Mouse (Mus musculus): ENCODE measurements around the gene Psenen.

Gene Psenen

GRCm38 (mm10) chr7:30588676-30589434 lies 25.4 kb upstream of the Psenen start, which contains the start of gene Kmt2b:
Gene Kmt2b (minus strand): TSS chr7:30588726.
- peak; percentile 90 to 92 for DNase-seq (ENCODE audit: low spot score in 2 of 2)

- peak; percentile 29 to 47 for DNase-seq (ENCODE audit: low spot score in 2 of 2)
Observed at GRCm38 (mm10) chr7:30587842-30588667, 24.6 kb upstream of the Psenen start.

- DNase-seq (ENCODE audit: low spot score in 2 of 2), result no peak
Observed at GRCm38 (mm10) chr7:30586455-30587020, 23.1 kb upstream of the Psenen start.

DNA sequence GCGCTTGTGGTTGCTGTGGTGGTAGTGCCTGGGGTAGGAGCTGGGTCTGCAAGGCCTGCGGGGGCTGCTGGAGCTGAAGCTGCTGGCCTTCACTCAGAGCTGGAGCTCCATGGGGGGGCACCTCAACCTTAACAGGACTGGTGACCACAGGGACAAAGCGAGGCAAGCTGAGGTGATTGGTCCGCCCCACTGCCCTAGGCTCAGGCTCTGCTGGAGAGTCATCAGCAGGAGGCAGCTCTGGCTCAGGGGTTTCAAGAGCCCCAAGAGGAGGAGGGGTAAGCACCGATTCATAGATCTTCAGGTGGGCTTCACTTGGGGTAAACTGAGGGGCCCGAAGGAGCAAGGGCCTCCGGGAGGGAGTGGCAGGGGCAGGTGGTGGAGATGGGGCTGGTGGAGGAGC lies 21.7 kb upstream of the Psenen start:
- no peak for DNase-seq (ENCODE audit: low spot score in 2 of 2)

- DNase-seq (ENCODE audit: low spot score in 2 of 2), result no peak
Observed at GRCm38 (mm10) chr7:30584339-30584738, 20.9 kb upstream of the Psenen start.

- no peak for DNase-seq (ENCODE audit: low spot score in 2 of 2)
Observed at GRCm38 (mm10) chr7:30581547-30581946, 18.1 kb upstream of the Psenen start.

GRCm38 (mm10) chr7:30579950-30580349 lies 16.5 kb upstream of the Psenen start:
- no peak for DNase-seq (ENCODE audit: low spot score in 2 of 2)

GRCm38 (mm10) chr7:30572969-30573368 lies 9.5 kb upstream of the Psenen start:
- DNase-seq (ENCODE audit: low spot score in 2 of 2), result peak in 1 of 2 experiments; percentile 49

DNA sequence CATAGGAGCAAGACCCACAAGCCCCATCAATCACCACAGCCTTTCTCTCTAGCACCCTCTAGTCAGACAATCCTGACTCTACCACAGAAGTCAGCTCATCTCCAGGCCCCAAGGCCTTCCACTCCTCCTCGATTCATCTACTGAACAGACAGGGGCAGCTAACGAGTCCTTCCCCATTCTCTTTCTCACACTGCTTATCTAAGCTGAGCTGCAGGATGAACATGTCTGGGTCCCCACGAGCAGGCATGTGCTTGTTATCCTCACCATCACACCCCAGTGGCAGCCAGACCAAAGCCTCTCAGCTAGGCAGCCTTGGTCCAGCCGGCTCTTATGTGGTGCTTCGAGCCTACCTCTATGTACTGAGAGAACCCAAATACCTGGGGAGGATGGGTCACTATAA lies 9.0 kb upstream of the Psenen start:
- DNase-seq (ENCODE audit: low spot score in 2 of 2), result no peak

DNA sequence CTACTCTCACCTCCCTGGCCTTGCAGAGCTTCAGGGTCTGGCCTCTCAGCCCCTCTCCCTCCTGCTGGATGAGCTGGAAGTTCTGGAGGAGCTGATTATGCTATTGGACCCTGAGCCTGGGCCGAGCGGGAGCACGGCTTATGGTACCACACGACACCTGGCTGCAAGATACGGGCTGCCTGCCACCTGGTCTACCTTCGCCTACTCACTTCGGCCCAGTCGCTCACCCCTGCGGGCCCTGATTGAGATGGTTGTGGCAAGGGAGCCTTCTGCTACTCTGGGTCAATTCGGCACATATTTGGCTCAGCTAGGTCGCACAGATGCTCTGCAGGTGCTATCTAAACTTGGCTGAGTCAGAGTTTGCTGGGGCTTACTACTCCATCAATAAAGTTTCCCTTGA lies 4.1 kb upstream of the Psenen start:
- no peak for DNase-seq (ENCODE audit: low spot score in 2 of 2)

- DNase-seq (ENCODE audit: low spot score in 2 of 2), result no peak
Observed at GRCm38 (mm10) chr7:30566033-30566432, 2.6 kb upstream of the Psenen start.

DNA sequence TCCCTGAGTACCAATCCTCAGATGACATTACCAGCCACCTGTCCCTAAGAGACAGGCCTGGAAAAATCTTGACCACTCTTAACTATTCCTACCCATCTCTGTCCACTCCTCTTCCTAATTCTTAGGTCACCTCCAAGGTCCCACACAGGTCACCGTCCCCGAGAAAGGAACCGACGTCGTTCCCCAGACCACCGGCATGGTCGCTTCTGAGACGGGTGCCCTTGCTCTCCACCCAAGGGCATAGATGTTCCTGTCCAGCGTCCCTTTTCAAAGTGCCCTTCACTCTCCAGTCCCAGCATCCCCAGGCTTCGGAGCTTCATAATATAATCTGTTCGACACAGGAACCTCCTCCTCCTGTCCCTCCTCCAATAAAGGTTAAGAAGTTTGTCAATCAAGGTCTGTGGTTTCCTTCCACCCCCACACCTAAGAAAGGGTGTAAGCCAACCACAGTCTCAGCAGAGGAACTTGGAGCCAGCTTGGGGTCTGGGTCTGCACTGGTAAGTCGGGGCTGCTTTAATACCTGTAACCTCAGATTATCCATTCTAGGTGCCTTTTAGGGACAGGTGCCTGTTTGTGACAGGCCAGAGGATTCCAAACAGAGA lies 1.6 kb upstream of the Psenen start, which contains the start of gene Igflr1:
Gene Igflr1, plus strand, starts transcription at position 458 of the 602 bp plus-strand sequence.
- no peak for DNase-seq (ENCODE audit: low spot score in 2 of 2)

DNA sequence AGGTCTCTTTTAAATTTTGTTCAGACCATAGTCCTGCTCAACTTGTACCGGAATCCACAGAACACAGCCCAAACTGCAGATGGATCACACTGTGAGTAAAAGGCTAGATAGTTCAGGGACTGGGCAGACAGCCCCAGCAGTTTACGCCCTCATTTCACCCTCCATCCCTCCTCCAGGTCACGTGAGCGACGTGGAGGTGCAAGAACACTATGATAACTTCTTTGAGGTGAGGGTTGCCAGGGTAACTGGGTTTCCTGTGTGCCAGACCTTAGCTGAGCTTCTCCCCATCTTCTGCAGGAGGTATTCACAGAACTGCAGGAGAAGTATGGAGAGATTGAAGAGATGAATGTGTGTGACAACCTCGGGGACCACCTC lies 466 bp upstream of the Psenen start:
- no peak for DNase-seq (ENCODE audit: low spot score in 2 of 2)

GRCm38 (mm10) chr7:30562526-30563116 lies 806 bp downstream of the Psenen start:
- DNase-seq (ENCODE audit: low spot score in 2 of 2), result no peak

- DNase-seq (ENCODE audit: low spot score in 2 of 2), result no peak
Observed at GRCm38 (mm10) chr7:30560296-30560695, 3.1 kb downstream of the Psenen start.

DNA sequence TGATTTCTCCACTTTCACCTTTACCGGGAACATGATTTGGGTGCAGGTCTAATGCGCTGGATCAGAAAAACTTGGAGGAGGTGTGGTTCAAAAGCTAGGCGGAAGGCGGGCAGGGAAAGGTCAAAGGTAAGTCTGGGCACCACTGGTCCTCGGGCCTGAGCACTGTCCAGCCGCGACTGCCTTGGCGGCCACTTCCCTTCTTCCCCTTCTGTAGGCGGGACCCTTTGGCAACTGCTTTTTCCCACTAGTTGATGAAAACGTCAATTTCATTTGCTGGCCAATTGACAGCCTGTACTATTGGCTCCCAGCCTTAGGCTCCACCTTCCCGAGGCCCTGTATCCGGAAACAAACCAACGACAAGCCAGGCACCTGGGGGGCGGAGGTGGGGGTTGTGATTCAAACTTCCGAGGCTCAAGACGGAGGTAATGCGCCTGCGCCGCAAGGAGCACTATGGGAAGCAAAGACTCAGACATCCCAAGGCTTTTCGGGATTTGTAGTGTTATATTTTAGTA lies 3.9 kb downstream of the Psenen start, which contains the start of gene Lin37:
Gene Lin37, minus strand, starts transcription at position 396 of the 512 bp plus-strand sequence.
- DNase-seq (ENCODE audit: low spot score in 2 of 2), result peak; percentile 75 to 82

- no peak for DNase-seq (ENCODE audit: low spot score in 2 of 2)
Observed at GRCm38 (mm10) chr7:30558656-30559442, 4.6 kb downstream of the Psenen start.

DNA sequence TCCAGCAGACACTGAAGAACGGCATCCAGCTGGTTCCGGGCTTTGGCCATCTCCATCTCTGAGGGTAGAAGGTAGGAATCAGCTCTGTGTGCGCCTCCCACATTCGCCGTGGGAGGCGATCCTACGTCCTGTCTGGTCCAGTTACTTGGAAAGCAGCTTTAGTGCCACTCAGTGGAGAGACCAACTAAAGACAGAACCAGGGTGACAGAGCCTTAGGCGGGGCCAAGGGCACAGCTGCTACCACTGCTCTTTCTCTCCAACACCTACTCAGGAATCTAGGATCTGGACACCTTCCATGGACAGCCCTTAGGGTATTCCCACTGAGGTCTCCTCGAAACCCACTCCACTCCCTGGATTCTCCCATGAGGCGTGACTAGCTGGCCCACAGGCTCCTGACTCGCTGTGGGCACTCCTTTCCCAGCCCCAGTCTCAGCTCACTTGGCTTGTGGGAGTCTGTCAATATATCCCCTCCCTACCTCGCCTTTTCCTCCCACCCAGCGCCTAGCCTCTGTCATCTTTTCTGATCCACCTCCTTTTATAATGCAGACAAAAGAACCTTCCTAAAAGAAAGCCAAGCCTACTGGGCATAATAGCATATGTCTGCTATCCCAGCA lies 5.4 kb downstream of the Psenen start:
- no peak for DNase-seq (ENCODE audit: low spot score in 2 of 2)

DNA sequence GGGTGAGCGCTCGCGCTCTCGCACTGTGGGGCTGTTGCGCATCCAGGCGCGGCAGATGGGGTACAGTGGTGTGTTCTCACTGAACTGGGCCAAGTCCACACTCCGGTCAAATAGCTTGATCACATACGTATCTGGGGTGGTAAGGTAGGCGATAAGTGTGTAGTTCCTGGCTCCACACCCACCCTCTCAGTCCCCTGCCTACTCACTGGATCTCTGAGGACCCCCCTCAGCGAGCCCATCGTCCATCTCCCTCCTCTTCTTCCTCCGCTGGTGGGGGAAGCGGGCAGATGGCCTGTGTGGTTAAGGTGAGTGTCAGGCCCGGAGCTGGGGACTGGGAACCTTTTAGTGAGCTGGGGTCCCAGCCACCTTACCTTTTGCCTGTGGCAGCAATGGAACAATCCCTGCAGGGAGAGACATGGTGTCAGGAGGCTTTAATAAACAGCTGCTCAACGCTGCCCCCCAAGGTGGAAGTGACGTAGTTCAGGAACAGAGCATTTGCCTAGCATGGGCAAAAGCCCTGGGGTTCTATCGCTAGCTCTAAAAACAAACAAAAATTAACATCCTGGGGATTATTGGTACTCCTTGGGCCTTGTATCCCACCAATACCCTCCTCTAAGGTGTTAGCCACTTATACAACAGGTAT lies 6.4 kb downstream of the Psenen start:
- peak in 1 of 2 experiments; percentile 37 for DNase-seq (ENCODE audit: low spot score in 2 of 2)
